Mouse (Mus musculus) monocyte, adult 2 months (primary cell): ENCODE measurements around the gene Prr14.
A peak's percentile ranks its signal among the peaks of the same experiment; 100 is the strongest.
"Not testable (repeated sequence)": the region's sequence is repeated elsewhere in the genome, so short reads cannot be mapped to it uniquely, and the experiment has no call there.

ENCODE experiments used
- DNase-seq, 2 experiments: peaks; one replicate each; pipeline ENCODE4 v3.0.0; 2022; ENCODE audit warnings: low spot score in 2 of 2, low read depth in 1 of 2

Prr14 gene

GRCm38 (mm10) chr7:127471646-127472010 lies 12.2 kb downstream of the Prr14 start:
- DNase-seq = peak in 1 of 2 experiments; percentile 28

GRCm38 (mm10) chr7:127472060-127472459 lies 12.6 kb downstream of the Prr14 start:
- DNase-seq = no peak

- no peak for DNase-seq
Measured at GRCm38 (mm10) chr7:127473705-127474104, 14.3 kb downstream of the Prr14 start.

GRCm38 (mm10) chr7:127474378-127475070 lies 15.1 kb downstream of the Prr14 start:
- DNase-seq = no peak

GRCm38 (mm10) chr7:127475186-127475740 lies 15.9 kb downstream of the Prr14 start:
- DNase-seq = no peak

GRCm38 (mm10) chr7:127476336-127476735 lies 16.9 kb downstream of the Prr14 start:
- DNase-seq = no peak

GRCm38 (mm10) chr7:127476855-127477254 lies 17.4 kb downstream of the Prr14 start:
- no peak for DNase-seq

GRCm38 (mm10) chr7:127477687-127478634 lies 18.6 kb downstream of the Prr14 start:
- peak; percentile 97 to 99 for DNase-seq

GRCm38 (mm10) chr7:127478635-127479317 lies 19.4 kb downstream of the Prr14 start, which contains the start of gene Fbrs:
Gene Fbrs (plus strand): TSS chr7:127479199.
- DNase-seq = peak; percentile 79 to 86

GRCm38 (mm10) chr7:127479318-127480225 lies 20.2 kb downstream of the Prr14 start:
- DNase-seq = no peak

- DNase-seq = peak; percentile 54 to 77
Measured at GRCm38 (mm10) chr7:127480321-127480720, 20.9 kb downstream of the Prr14 start.

- DNase-seq = no peak
Measured at GRCm38 (mm10) chr7:127485416-127485815, 26.0 kb downstream of the Prr14 start.

GRCm38 (mm10) chr7:127488364-127488763 lies 29.0 kb downstream of the Prr14 start:
- DNase-seq = not testable (repeated sequence)

- DNase-seq = no peak
Measured at GRCm38 (mm10) chr7:127489982-127490381, 30.6 kb downstream of the Prr14 start.

- no peak for DNase-seq
Measured at GRCm38 (mm10) chr7:127491846-127492245, 32.4 kb downstream of the Prr14 start.

- no peak for DNase-seq
Measured at GRCm38 (mm10) chr7:127494648-127495047, 35.2 kb downstream of the Prr14 start.

GRCm38 (mm10) chr7:127497382-127497781 lies 38.0 kb downstream of the Prr14 start:
- no peak for DNase-seq

- no peak for DNase-seq
Measured at GRCm38 (mm10) chr7:127498407-127498806, 39.0 kb downstream of the Prr14 start.

- DNase-seq = no peak
Measured at GRCm38 (mm10) chr7:127508291-127508690, 48.9 kb downstream of the Prr14 start.

GRCm38 (mm10) chr7:127509830-127510229 lies 50.4 kb downstream of the Prr14 start:
- DNase-seq = not testable (repeated sequence)
